Mouse (Mus musculus): Measurements from ENCODE around the gene Crip2.

Crip2 gene

GRCm38 (mm10) chr12:113114141-113114540 lies 25.9 kb upstream of the Crip2 start:
- DNase-seq (ENCODE audit: low read depth, low spot score), result no peak
- no peaks in the 10 kb centered on the region for H3K27me3 ChIP-seq (ENCODE audit: control insufficient read depth, insufficient read depth, low read length, poor library complexity, severe bottlenecking)
- no peaks in the 10 kb centered on the region; the same call in none of the 2 replicates for H3K36me3 ChIP-seq (ENCODE audit: control insufficient read depth, insufficient read depth, low read length, poor library complexity, severe bottlenecking)

GRCm38 (mm10) chr12:113114856-113115538 lies 25.0 kb upstream of the Crip2 start:
- no peaks in the 10 kb centered on the region for H3K27me3 ChIP-seq (ENCODE audit: control insufficient read depth, insufficient read depth, low read length, poor library complexity, severe bottlenecking)
- H3K36me3 ChIP-seq (ENCODE audit: control insufficient read depth, insufficient read depth, low read length, poor library complexity, severe bottlenecking), result no peaks in the 10 kb centered on the region; the same call in none of the 2 replicates
- DNase-seq (ENCODE audit: low read depth, low spot score), result no peak

GRCm38 (mm10) chr12:113119516-113120410 lies 20.3 kb upstream of the Crip2 start:
- DNase-seq (ENCODE audit: low read depth, low spot score), result peak; percentile 81
- H3K27me3 ChIP-seq (ENCODE audit: control insufficient read depth, insufficient read depth, low read length, poor library complexity, severe bottlenecking), result no peaks in the 10 kb centered on the region

GRCm38 (mm10) chr12:113124726-113125125 lies 15.3 kb upstream of the Crip2 start:
- no peak for DNase-seq (ENCODE audit: low read depth, low spot score)
- no peaks in the 10 kb centered on the region for H3K27me3 ChIP-seq (ENCODE audit: control insufficient read depth, insufficient read depth, low read length, poor library complexity, severe bottlenecking)
- H3K36me3 ChIP-seq (ENCODE audit: control insufficient read depth, insufficient read depth, low read length, poor library complexity, severe bottlenecking), result no peaks in the 10 kb centered on the region; the same call in 1 of the 2 replicates

More at GRCm38 (mm10) chr12:113119516-113120410, 20.3 kb upstream of the Crip2 start:
- H3K36me3 ChIP-seq (ENCODE audit: control insufficient read depth, insufficient read depth, low read length, poor library complexity, severe bottlenecking), result no peaks in the 10 kb centered on the region; the same call in none of the 2 replicates

- peaks cover 2% of the 10 kb centered on the region for H3K36me3 ChIP-seq (ENCODE audit: control insufficient read depth, insufficient read depth, low read length, poor library complexity, severe bottlenecking)
- DNase-seq (ENCODE audit: low read depth, low spot score), result no peak
- H3K27me3 ChIP-seq (ENCODE audit: control insufficient read depth, insufficient read depth, low read length, poor library complexity, severe bottlenecking), result no peaks in the 10 kb centered on the region
These were observed 9.3 kb upstream of the Crip2 start for GRCm38 (mm10) chr12:113130732-113131131.

GRCm38 (mm10) chr12:113131601-113132000 lies 8.4 kb upstream of the Crip2 start:
- Histone ChIP-seq H3K36me3 (ENCODE audit: control insufficient read depth, insufficient read depth, low read length, poor library complexity, severe bottlenecking) (peaks cover 4% of the 10 kb centered on the region), H3K27me3 (ENCODE audit: control insufficient read depth, insufficient read depth, low read length, poor library complexity, severe bottlenecking) (no peaks in the 10 kb centered on the region)
- DNase-seq (ENCODE audit: low read depth, low spot score), result no peak

GRCm38 (mm10) chr12:113132567-113132966 lies 7.5 kb upstream of the Crip2 start:
- H3K27me3 ChIP-seq (ENCODE audit: control insufficient read depth, insufficient read depth, low read length, poor library complexity, severe bottlenecking), result no peaks in the 10 kb centered on the region
- H3K36me3 ChIP-seq (ENCODE audit: control insufficient read depth, insufficient read depth, low read length, poor library complexity, severe bottlenecking), result peaks cover 4% of the 10 kb centered on the region
- no peak for DNase-seq (ENCODE audit: low read depth, low spot score)

- H3K27me3 ChIP-seq (ENCODE audit: control insufficient read depth, insufficient read depth, low read length, poor library complexity, severe bottlenecking), result no peaks in the 10 kb centered on the region
- no peak for DNase-seq (ENCODE audit: low read depth, low spot score)
These were observed 6.8 kb upstream of the Crip2 start for GRCm38 (mm10) chr12:113133260-113133659.

GRCm38 (mm10) chr12:113133861-113134403 lies 6.1 kb upstream of the Crip2 start:
- Histone ChIP-seq H3K27me3 (ENCODE audit: control insufficient read depth, insufficient read depth, low read length, poor library complexity, severe bottlenecking) (no peaks in the 10 kb centered on the region), H3K36me3 (ENCODE audit: control insufficient read depth, insufficient read depth, low read length, poor library complexity, severe bottlenecking) (peaks cover 4% of the 10 kb centered on the region)
- no peak for DNase-seq (ENCODE audit: low read depth, low spot score)

More at GRCm38 (mm10) chr12:113133260-113133659, 6.8 kb upstream of the Crip2 start:
- peaks cover 4% of the 10 kb centered on the region for H3K36me3 ChIP-seq (ENCODE audit: control insufficient read depth, insufficient read depth, low read length, poor library complexity, severe bottlenecking)

GRCm38 (mm10) chr12:113134502-113134901 lies 5.5 kb upstream of the Crip2 start:
- no peak for DNase-seq (ENCODE audit: low read depth, low spot score)
- Histone ChIP-seq H3K27me3 (ENCODE audit: control insufficient read depth, insufficient read depth, low read length, poor library complexity, severe bottlenecking) (no peaks in the 10 kb centered on the region), H3K36me3 (ENCODE audit: control insufficient read depth, insufficient read depth, low read length, poor library complexity, severe bottlenecking) (peaks cover 4% of the 10 kb centered on the region)

GRCm38 (mm10) chr12:113135401-113135800 lies 4.6 kb upstream of the Crip2 start:
- no peak for DNase-seq (ENCODE audit: low read depth, low spot score)
- Histone ChIP-seq H3K36me3 (ENCODE audit: control insufficient read depth, insufficient read depth, low read length, poor library complexity, severe bottlenecking) (peaks cover 4% of the 10 kb centered on the region), H3K27me3 (ENCODE audit: control insufficient read depth, insufficient read depth, low read length, poor library complexity, severe bottlenecking) (no peaks in the 10 kb centered on the region)

- no peak for DNase-seq (ENCODE audit: low read depth, low spot score)
- Histone ChIP-seq H3K36me3 (ENCODE audit: control insufficient read depth, insufficient read depth, low read length, poor library complexity, severe bottlenecking) (peaks cover 4% of the 10 kb centered on the region; the same call in 1 of the 2 replicates), H3K27me3 (ENCODE audit: control insufficient read depth, insufficient read depth, low read length, poor library complexity, severe bottlenecking) (no peaks in the 10 kb centered on the region)
These were observed 3.5 kb upstream of the Crip2 start for GRCm38 (mm10) chr12:113136492-113137020.

- Histone ChIP-seq H3K36me3 (ENCODE audit: control insufficient read depth, insufficient read depth, low read length, poor library complexity, severe bottlenecking) (peaks cover 4% of the 10 kb centered on the region; the same call in 1 of the 2 replicates), H3K27me3 (ENCODE audit: control insufficient read depth, insufficient read depth, low read length, poor library complexity, severe bottlenecking) (no peaks in the 10 kb centered on the region)
- no peak for DNase-seq (ENCODE audit: low read depth, low spot score)
These were observed 2.5 kb upstream of the Crip2 start for GRCm38 (mm10) chr12:113137260-113138213.

GRCm38 (mm10) chr12:113138291-113138690 lies 1.7 kb upstream of the Crip2 start:
- Histone ChIP-seq H3K27me3 (ENCODE audit: control insufficient read depth, insufficient read depth, low read length, poor library complexity, severe bottlenecking) (no peaks in the 10 kb centered on the region), H3K36me3 (ENCODE audit: control insufficient read depth, insufficient read depth, low read length, poor library complexity, severe bottlenecking) (peaks cover 4% of the 10 kb centered on the region; the same call in 1 of the 2 replicates)
- DNase-seq (ENCODE audit: low read depth, low spot score), result no peak

All from splenic B cell, adult 2 months (primary cell).